Mouse (Mus musculus) Patski (cell line): Measurements from ENCODE around the gene AU040320. TPM values are rescaled to one million over a fixed set of nuclear protein-coding genes. Genes with fewer than 3 reads are reported as not detected.

Experiments
- ATAC-seq: fragments of 100-300 bp; one replicate; pipeline ENCODE4 v1.8.0; 2021
- CTCF ChIA-PET: fragments of 350-600 bp; sonication (Branson Sonifier 250); formaldehyde crosslinking; loops from one replicate; lab custom pipeline; 2022; ENCODE audit warnings: inconsistent platforms; lab: Charles Lee
- POLR2A ChIA-PET: fragments of 350-600 bp; sonication (Branson Sonifier 250); formaldehyde crosslinking; loops from one replicate; lab custom pipeline; 2022; ENCODE audit warnings: antibody characterized with exemption, inconsistent platforms; lab: Charles Lee
- DNase-seq: peaks from one replicate; pipeline ENCODE4 v3.0.0-alpha.2; 2011; ENCODE audit warnings: low read depth, low spot score
- H3K27me3 ChIP-seq: fragments of 371-371 bp; one replicate; pipeline ENCODE4 v1.5.1; 2021
- CTCF ChIP-seq: fragments of 100-300 bp; IDR thresholded peaks from one replicate; pipeline ENCODE4 v1.5.1; 2021
- in situ Hi-C: fragments of 300-500 bp; cut with MboI; formaldehyde crosslinking; loops from 3 replicates; pipeline ENCODE4 v1.11.1; 2018; ENCODE audit warnings: low pct_unique_long_range_greater_than_20kb, mixed read lengths
- polyA plus RNA-seq: library from polyadenylated mRNA; unstranded; gene quantifications from one replicate; pipeline ENCODE4 v1.2.3, GENCODE M21; 2021

The AU040320 gene
- polyA plus RNA-seq, 1 experiment from 2014 or later, result 45.6 TPM

GRCm38 (mm10) chr4:126759435-126759834 is 6.1 kb downstream of the AU040320 start:
- ChIA-PET POLR2A (no interaction called here), CTCF (no interaction called here)
- TF ChIP-seq CTCF, result no peak
- H3K27me3 ChIP-seq, result no peaks in the 10 kb centered on the region
- DNase-seq, result no peak
- in situ Hi-C loops, result no loop called here
- no peak for ATAC-seq

GRCm38 (mm10) chr4:126762586-126763359 is 9.4 kb downstream of the AU040320 start:
- in situ Hi-C loops, result no loop called here
- DNase-seq (no peak), ATAC-seq (no peak)
- CTCF ChIA-PET, result interaction anchor here (0.8 to 2.5 kb wide), 4 partner anchors 13 to 77 kb away, joined by 3 to 7 read pairs (median 4); no protein-coding TSS in a partner anchor
- H3K27me3 ChIP-seq, result no peaks in the 10 kb centered on the region
- POLR2A ChIA-PET, result interaction anchor here (0.6 to 1.8 kb wide), 2 partner anchors 9 to 168 kb away, joined by 3 to 8 read pairs; partner anchors contain the start of genes AU040320 and Ncdn
- no peak for TF ChIP-seq CTCF

GRCm38 (mm10) chr4:126763483-126763882 is 10.1 kb downstream of the AU040320 start:
- ChIA-PET CTCF (interaction anchor here (1.7 to 2.5 kb wide), 2 partner anchors 16 to 76 kb away, joined by 6 to 7 read pairs; no protein-coding TSS in a partner anchor), POLR2A (interaction anchor here (0.6 kb wide), 1 partner anchor 168 kb away, joined by 3 read pairs; no protein-coding TSS in a partner anchor)
- H3K27me3 ChIP-seq, result no peaks in the 10 kb centered on the region
- no peak for DNase-seq
- in situ Hi-C loops, result no loop called here
- ATAC-seq, result no peak
- TF ChIP-seq CTCF, result no peak

- DNase-seq (no peak), ATAC-seq (no peak)
- ChIA-PET CTCF (interaction anchor here (2.6 kb wide), 1 partner anchor 15 kb away, joined by 6 read pairs; no protein-coding TSS in a partner anchor), POLR2A (interaction anchor here (0.5 kb wide), 1 partner anchor 10 kb away, joined by 3 read pairs; no protein-coding TSS in a partner anchor)
- in situ Hi-C loops, result no loop called here
- H3K27me3 ChIP-seq, result no peaks in the 10 kb centered on the region
- no peak for TF ChIP-seq CTCF
Measured at GRCm38 (mm10) chr4:126769800-126770563, 16.6 kb downstream of the AU040320 start.

GRCm38 (mm10) chr4:126770831-126771230 is 17.5 kb downstream of the AU040320 start:
- ATAC-seq (no peak), DNase-seq (no peak)
- ChIA-PET CTCF (interaction anchor here (2.6 kb wide), 1 partner anchor 16 kb away, joined by 6 read pairs; no protein-coding TSS in a partner anchor), POLR2A (no interaction called here)
- no peaks in the 10 kb centered on the region for H3K27me3 ChIP-seq
- no peak for TF ChIP-seq CTCF
- in situ Hi-C loops, result no loop called here

GRCm38 (mm10) chr4:126773871-126774270 is 20.5 kb downstream of the AU040320 start:
- ATAC-seq (no peak), DNase-seq (no peak)
- TF ChIP-seq CTCF, result no peak
- CTCF ChIA-PET, result no interaction called here
- in situ Hi-C loops, result no loop called here
- POLR2A ChIA-PET, result no interaction called here
- no peaks in the 10 kb centered on the region for H3K27me3 ChIP-seq

- no peak for TF ChIP-seq CTCF
- DNase-seq (no peak), ATAC-seq (no peak)
- POLR2A ChIA-PET, result interaction anchor here (0.5 kb wide), 1 partner anchor 22 kb away, joined by 3 read pairs; the partner anchor contains the start of genes AU040320 and Ncdn
- CTCF ChIA-PET, result interaction anchor here (1.6 kb wide), 1 partner anchor 30 kb away, joined by 4 read pairs; no protein-coding TSS in a partner anchor
- H3K27me3 ChIP-seq, result no peaks in the 10 kb centered on the region
- in situ Hi-C loops, result no loop called here
Measured at GRCm38 (mm10) chr4:126775182-126775581, 21.8 kb downstream of the AU040320 start.

- DNase-seq (no peak), ATAC-seq (no peak)
- TF ChIP-seq CTCF, result no peak
- H3K27me3 ChIP-seq, result no peaks in the 10 kb centered on the region
- CTCF ChIA-PET, result interaction anchor here (1.1 to 2.1 kb wide), 5 partner anchors 9 to 61 kb away, joined by 3 to 6 read pairs (median 4); no protein-coding TSS in a partner anchor
- in situ Hi-C loops, result no loop called here
- POLR2A ChIA-PET, result no interaction called here
Measured at GRCm38 (mm10) chr4:126779148-126779581, 25.8 kb downstream of the AU040320 start.

- ChIA-PET POLR2A (interaction anchor here (0.6 kb wide), 1 partner anchor 10 kb away, joined by 3 read pairs; no protein-coding TSS in a partner anchor), CTCF (interaction anchor here (0.7 to 2.1 kb wide), 6 partner anchors 8 to 61 kb away, joined by 3 to 6 read pairs (median 4); no protein-coding TSS in a partner anchor)
- DNase-seq (no peak), ATAC-seq (no peak)
- in situ Hi-C loops, result no loop called here
- TF ChIP-seq CTCF, result no peak
- no peaks in the 10 kb centered on the region for H3K27me3 ChIP-seq
Measured at GRCm38 (mm10) chr4:126779826-126780775, 26.8 kb downstream of the AU040320 start.
